Mouse (Mus musculus) small intestine, adult 2 months (tissue): ENCODE results near the gene Rassf1.

Experiments
- CTCF ChIP-seq: fragments of 200-500 bp; IDR thresholded peaks from 2 replicates; pipeline ENCODE4 v1.5.1; 2012; ENCODE audit warnings: low read depth, mild to moderate bottlenecking, control low read depth, inconsistent platforms, low read length, moderate library complexity, mixed read lengths; ENCODE audit not compliant: insufficient replicate concordance, insufficient read length; ENCODE audit errors: extremely low read depth
- POLR2A ChIP-seq: fragments of 200-500 bp; IDR thresholded peaks from 2 replicates; pipeline ENCODE4 v1.6.1; 2012; ENCODE audit warnings: low read depth, mild to moderate bottlenecking, control low read depth, inconsistent platforms, low read length, moderate library complexity

- no peak for TF ChIP-seq CTCF
- TF ChIP-seq POLR2A = no peak
Measured at GRCm38 (mm10) chr9:107547026-107547425, 4.3 kb upstream of the Rassf1 start, which contains the start of gene Zmynd10.
